Mouse (Mus musculus) thymus, postnatal 36 days (tissue): ENCODE data around the gene Dab1.

Experiments used
- DNase-seq, 2 experiments: peaks; one replicate each; pipeline ENCODE4 v3.0.0; 2022; ENCODE audit warnings: mixed read lengths in 2 of 2

The Dab1 gene

GRCm38 (mm10) chr4:104456173-104456873, 837.2 kb downstream of the Dab1 start:
- no peak for DNase-seq

- no peak for DNase-seq
These were observed 839.6 kb downstream of the Dab1 start for GRCm38 (mm10) chr4:104458726-104459125.

- no peak for DNase-seq
These were observed 842.2 kb downstream of the Dab1 start for GRCm38 (mm10) chr4:104461106-104462011.

GRCm38 (mm10) chr4:104462932-104463780, 844.0 kb downstream of the Dab1 start:
- no peak for DNase-seq

GRCm38 (mm10) chr4:104463781-104464170, 844.6 kb downstream of the Dab1 start:
- DNase-seq: no peak

GRCm38 (mm10) chr4:104465594-104465993, 846.4 kb downstream of the Dab1 start:
- DNase-seq: no peak

GRCm38 (mm10) chr4:104468666-104469065, 849.5 kb downstream of the Dab1 start:
- no peak for DNase-seq

GRCm38 (mm10) chr4:104472915-104473314, 853.8 kb downstream of the Dab1 start:
- no peak for DNase-seq

- no peak for DNase-seq
These were observed 857.7 kb downstream of the Dab1 start for GRCm38 (mm10) chr4:104476841-104477240.

- no peak for DNase-seq
These were observed 864.8 kb downstream of the Dab1 start for GRCm38 (mm10) chr4:104483948-104484347.

- no peak for DNase-seq
These were observed 878.1 kb downstream of the Dab1 start for GRCm38 (mm10) chr4:104497221-104497620.

- no peak for DNase-seq
These were observed 881.0 kb downstream of the Dab1 start for GRCm38 (mm10) chr4:104500112-104500511.

- DNase-seq: no peak
These were observed 881.5 kb downstream of the Dab1 start for GRCm38 (mm10) chr4:104500646-104501045.

- DNase-seq: no peak
These were observed 882.1 kb downstream of the Dab1 start for GRCm38 (mm10) chr4:104501245-104501644.

GRCm38 (mm10) chr4:104504916-104505315, 885.8 kb downstream of the Dab1 start:
- DNase-seq: no peak

GRCm38 (mm10) chr4:104509230-104509985, 890.2 kb downstream of the Dab1 start:
- no peak for DNase-seq

- DNase-seq: no peak
These were observed 892.7 kb downstream of the Dab1 start for GRCm38 (mm10) chr4:104511855-104512254.

- no peak for DNase-seq
These were observed 893.4 kb downstream of the Dab1 start for GRCm38 (mm10) chr4:104512513-104512912.

- no peak for DNase-seq
These were observed 894.5 kb downstream of the Dab1 start for GRCm38 (mm10) chr4:104513622-104514021.

- DNase-seq: no peak
These were observed 895.4 kb downstream of the Dab1 start for GRCm38 (mm10) chr4:104514568-104515000.

GRCm38 (mm10) chr4:104515681-104516080, 896.5 kb downstream of the Dab1 start:
- no peak for DNase-seq

GRCm38 (mm10) chr4:104522324-104522723, 903.2 kb downstream of the Dab1 start:
- DNase-seq: no peak
